Mouse (Mus musculus) layer of hippocampus, postnatal 14 days (tissue): ENCODE results near the gene Taok3. TPM values are rescaled to one million over a fixed set of nuclear protein-coding genes. Genes with fewer than 3 reads are reported as not detected.
A peak's percentile ranks its signal among the peaks of the same experiment; 100 is the strongest.

Experiments
- DNase-seq, 2 experiments: peaks; one replicate each; pipeline ENCODE4 v3.0.0; 2021 to 2022; ENCODE audit warnings: low spot score in 2 of 2, mixed read lengths in 1 of 2
- total RNA-seq, 2 experiments: library from RNA; stranded (reverse); gene quantifications; 2 replicates each; pipeline ENCODE4 v1.2.3; 2021

Taok3 gene
- total RNA-seq, 2 experiments from 2014 or later: 58.2 to 58.9 TPM

- DNase-seq: no peak
Measured at GRCm38 (mm10) chr5:117251763-117252162, 131.8 kb downstream of the Taok3 start.

- no peak for DNase-seq
Measured at GRCm38 (mm10) chr5:117258276-117258675, 138.3 kb downstream of the Taok3 start.

- no peak for DNase-seq
Measured at GRCm38 (mm10) chr5:117263566-117263965, 143.6 kb downstream of the Taok3 start.

GRCm38 (mm10) chr5:117264701-117265100 is 144.8 kb downstream of the Taok3 start:
- no peak for DNase-seq

GRCm38 (mm10) chr5:117267913-117268312 is 148.0 kb downstream of the Taok3 start:
- DNase-seq: no peak

GRCm38 (mm10) chr5:117268749-117269148 is 148.8 kb downstream of the Taok3 start:
- no peak for DNase-seq

- no peak for DNase-seq
Measured at GRCm38 (mm10) chr5:117269395-117269794, 149.5 kb downstream of the Taok3 start.

GRCm38 (mm10) chr5:117271945-117272344 is 152.0 kb downstream of the Taok3 start:
- DNase-seq: peak; percentile 50 to 67

GRCm38 (mm10) chr5:117274817-117275216 is 154.9 kb downstream of the Taok3 start:
- peak in 1 of 2 experiments; percentile 39 for DNase-seq

GRCm38 (mm10) chr5:117277784-117278183 is 157.9 kb downstream of the Taok3 start:
- no peak for DNase-seq

- DNase-seq: no peak
Measured at GRCm38 (mm10) chr5:117278809-117279668, 159.1 kb downstream of the Taok3 start.

- DNase-seq: no peak
Measured at GRCm38 (mm10) chr5:117279669-117280050, 159.7 kb downstream of the Taok3 start.

- DNase-seq: no peak
Measured at GRCm38 (mm10) chr5:117281536-117281935, 161.6 kb downstream of the Taok3 start.

- DNase-seq: no peak
Measured at GRCm38 (mm10) chr5:117282360-117282759, 162.4 kb downstream of the Taok3 start.

- peak in 1 of 2 experiments; percentile 71 for DNase-seq
Measured at GRCm38 (mm10) chr5:117284029-117284428, 164.1 kb downstream of the Taok3 start.

- DNase-seq: no peak
Measured at GRCm38 (mm10) chr5:117284682-117285081, 164.8 kb downstream of the Taok3 start.

GRCm38 (mm10) chr5:117285266-117285665 is 165.3 kb downstream of the Taok3 start:
- no peak for DNase-seq

- DNase-seq: no peak
Measured at GRCm38 (mm10) chr5:117286286-117286685, 166.4 kb downstream of the Taok3 start.

GRCm38 (mm10) chr5:117286831-117287822 is 167.2 kb downstream of the Taok3 start, which contains the start of gene Pebp1:
Gene Pebp1 (minus strand): TSS chr5:117287625.
- DNase-seq: peak; percentile 91 to 95

- DNase-seq: no peak
Measured at GRCm38 (mm10) chr5:117289646-117290045, 169.7 kb downstream of the Taok3 start.

GRCm38 (mm10) chr5:117290081-117290480 is 170.2 kb downstream of the Taok3 start:
- DNase-seq: no peak

- no peak for DNase-seq
Measured at GRCm38 (mm10) chr5:117291312-117291711, 171.4 kb downstream of the Taok3 start.
